Mouse (Mus musculus): Measurements from ENCODE around the gene Gm12789. TPM values are rescaled to one million over a fixed set of nuclear protein-coding genes. Genes with fewer than 3 reads are reported as not detected.
"Not testable (repeated sequence)": the region's sequence is repeated elsewhere in the genome, so short reads cannot be mapped to it uniquely, and the experiment has no call there.

Gene Gm12789
- polyA plus RNA-seq (2012; fragmentation: generic; extraction: Trizol), result not detected
- long read RNA-seq, experiment 1, result 0 reads
- long read RNA-seq, experiment 2, result 0 reads

DNA sequence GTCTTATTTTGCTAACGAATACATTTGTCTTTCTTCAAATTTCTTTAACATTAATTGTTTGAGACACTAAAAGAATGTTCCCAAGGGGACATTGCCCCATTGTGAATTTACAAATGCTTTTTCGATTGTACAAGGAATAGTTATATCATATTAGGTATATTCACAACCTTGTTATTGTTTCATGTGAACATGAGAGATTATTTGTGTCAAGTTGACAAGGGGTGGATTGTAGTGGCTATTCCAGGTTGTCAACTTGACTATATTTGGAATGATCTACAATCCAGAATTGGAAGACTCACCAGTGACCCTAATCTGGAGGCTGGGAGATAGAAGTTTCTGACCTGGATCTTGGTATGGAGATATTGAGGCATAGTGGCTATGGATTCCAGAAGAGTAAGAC, at the start of gene Gm12789:
TSS of gene Gm12789 (plus strand) at position 301 of the 400 bp plus-strand sequence.
- H3ac ChIP-seq (ENCODE audit: control insufficient read depth, insufficient read length, low read depth); H3K27me3 ChIP-seq (ENCODE audit: control insufficient read depth, insufficient read depth, insufficient read length); H3K4me3 ChIP-seq (ENCODE audit: insufficient read depth, poor library complexity, severe bottlenecking); H3K36me3 ChIP-seq (ENCODE audit: control insufficient read depth, insufficient read depth); H3K79me2 ChIP-seq (ENCODE audit: control insufficient read depth, insufficient read depth); H3K79me3 ChIP-seq (ENCODE audit: low read depth): not testable (repeated sequence)

- H3K36me3 ChIP-seq (ENCODE audit: control insufficient read depth, insufficient read depth); H3K27me3 ChIP-seq (ENCODE audit: control insufficient read depth, insufficient read depth, insufficient read length); H3K4me3 ChIP-seq (ENCODE audit: insufficient read depth, poor library complexity, severe bottlenecking); H3K79me2 ChIP-seq (ENCODE audit: control insufficient read depth, insufficient read depth); H3ac ChIP-seq (ENCODE audit: control insufficient read depth, insufficient read length, low read depth); H3K79me3 ChIP-seq (ENCODE audit: low read depth): not testable (repeated sequence)
Measured at GRCm38 (mm10) chr4:101940107-101940506, 46.3 kb upstream of the Gm12789 start, which contains the start of gene Gm12794. TSS of gene Gm12794 (plus strand) at chr4:101940407.

- not testable (repeated sequence) for H3K36me3 ChIP-seq (ENCODE audit: control insufficient read depth, insufficient read depth); H3K79me2 ChIP-seq (ENCODE audit: control insufficient read depth, insufficient read depth); H3K79me3 ChIP-seq (ENCODE audit: low read depth); H3ac ChIP-seq (ENCODE audit: control insufficient read depth, insufficient read length, low read depth); H3K27me3 ChIP-seq (ENCODE audit: control insufficient read depth, insufficient read depth, insufficient read length); H3K4me3 ChIP-seq (ENCODE audit: insufficient read depth, poor library complexity, severe bottlenecking)
Measured at GRCm38 (mm10) chr4:101980949-101981348, 5.5 kb upstream of the Gm12789 start, which contains the start of gene Gm12790. TSS of gene Gm12790 (minus strand) at chr4:101981049.

GRCm38 (mm10) chr4:101985678-101986077, 748 bp upstream of the Gm12789 start:
- Histone ChIP-seq H3K79me3 (ENCODE audit: low read depth) (no peaks in the 10 kb centered on the region), H3K27me3 (ENCODE audit: control insufficient read depth, insufficient read depth, insufficient read length) (no peaks in the 10 kb centered on the region), H3K4me3 (ENCODE audit: insufficient read depth, poor library complexity, severe bottlenecking) (no peak overlapping the region), H3ac (ENCODE audit: control insufficient read depth, insufficient read length, low read depth) (no peak overlapping the region), H3K79me2 (ENCODE audit: control insufficient read depth, insufficient read depth) (no peaks in the 10 kb centered on the region), H3K36me3 (ENCODE audit: control insufficient read depth, insufficient read depth) (no peaks in the 10 kb centered on the region)
- no peak for TF ChIP-seq MYOD1 (IDR thresholded peaks at IDR 0.05; ENCODE audit: control insufficient read depth, insufficient read length, low read depth)
- no peak for TF ChIP-seq USF1 (IDR thresholded peaks at IDR 0.05; ENCODE audit: low read depth)
- no peak for TF ChIP-seq FOSL1 (IDR thresholded peaks at IDR 0.05; ENCODE audit: insufficient read depth, low read length, poor library complexity, severe bottlenecking)
- TF ChIP-seq MAX (IDR thresholded peaks at IDR 0.05), result no peak
- TF ChIP-seq CTCF (IDR thresholded peaks at IDR 0.05; ENCODE audit: control insufficient read depth, insufficient read depth, insufficient read length), result no peak
- no peak for TF ChIP-seq MYOG (IDR thresholded peaks at IDR 0.05; ENCODE audit: control insufficient read depth, extremely low read depth, insufficient read length)
- TF ChIP-seq CEBPB (IDR thresholded peaks at IDR 0.05; ENCODE audit: low read depth), result no peak

DNA sequence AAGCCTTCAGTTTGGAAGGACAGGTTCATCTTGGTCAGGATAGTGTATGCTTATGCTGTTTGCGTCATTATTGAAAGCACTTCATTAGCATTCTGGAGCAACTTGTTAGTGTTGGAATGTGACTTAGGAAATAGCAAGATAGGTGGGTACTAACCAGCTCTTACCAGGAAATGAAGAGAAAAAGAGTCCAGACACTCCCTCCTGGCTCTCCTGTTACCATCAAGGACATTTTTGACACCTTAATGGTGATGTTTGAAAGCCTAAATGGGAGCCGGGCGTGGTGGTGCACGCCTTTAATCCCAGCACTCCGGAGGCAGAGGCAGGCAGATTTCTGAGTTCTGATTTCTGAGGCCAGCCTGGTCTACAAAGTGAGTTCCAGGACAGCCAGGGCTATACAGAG, 11.0 kb downstream of the Gm12789 start:
- Histone ChIP-seq H3K79me3 (ENCODE audit: low read depth) (no peaks in the 10 kb centered on the region), H3K4me3 (ENCODE audit: insufficient read depth, poor library complexity, severe bottlenecking) (no peak overlapping the region), H3K36me3 (ENCODE audit: control insufficient read depth, insufficient read depth) (no peaks in the 10 kb centered on the region), H3K79me2 (ENCODE audit: control insufficient read depth, insufficient read depth) (no peaks in the 10 kb centered on the region), H3K27me3 (ENCODE audit: control insufficient read depth, insufficient read depth, insufficient read length) (no peaks in the 10 kb centered on the region), H3ac (ENCODE audit: control insufficient read depth, insufficient read length, low read depth) (no peak overlapping the region)
- TF ChIP-seq MYOD1 (IDR thresholded peaks at IDR 0.05; ENCODE audit: control insufficient read depth, insufficient read length, low read depth) (no peak), CEBPB (IDR thresholded peaks at IDR 0.05; ENCODE audit: low read depth) (no peak)

DNA sequence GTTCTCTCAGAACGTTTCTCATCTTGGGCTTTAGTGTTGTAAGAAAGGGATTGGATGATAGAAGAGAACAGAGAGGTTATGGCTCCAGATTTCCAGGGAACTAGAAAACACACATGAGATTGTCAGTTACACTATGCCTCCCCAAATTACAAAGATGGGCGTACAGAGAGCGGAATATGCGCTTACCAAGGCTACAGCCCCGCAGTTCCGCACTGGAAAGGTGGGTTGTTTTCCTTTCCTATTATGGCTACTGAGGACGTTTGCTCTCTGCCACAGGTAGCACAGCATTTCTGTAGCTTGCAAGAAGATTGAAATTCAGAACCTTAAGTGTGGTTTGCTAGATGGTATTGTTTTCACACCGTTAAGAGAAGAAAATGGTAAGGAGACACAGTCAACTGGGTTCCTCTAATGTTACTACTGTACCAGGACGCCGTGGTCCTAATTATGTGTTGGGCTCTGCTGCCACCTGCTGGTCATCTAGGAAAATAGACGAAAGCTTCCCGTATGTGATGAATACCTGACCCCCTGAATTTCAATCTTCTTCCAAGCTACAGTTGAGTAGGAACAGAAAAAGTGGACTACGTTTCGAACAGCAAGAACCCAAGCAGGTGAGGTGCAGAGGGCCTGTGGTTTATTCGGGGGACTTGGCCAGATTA, 12.0 kb downstream of the Gm12789 start:
- Histone ChIP-seq H3K27me3 (ENCODE audit: control insufficient read depth, insufficient read depth, insufficient read length) (no peaks in the 10 kb centered on the region), H3K4me3 (ENCODE audit: insufficient read depth, poor library complexity, severe bottlenecking) (no peak overlapping the region), H3ac (ENCODE audit: control insufficient read depth, insufficient read length, low read depth) (no peak overlapping the region), H3K79me2 (ENCODE audit: control insufficient read depth, insufficient read depth) (no peaks in the 10 kb centered on the region), H3K36me3 (ENCODE audit: control insufficient read depth, insufficient read depth) (no peaks in the 10 kb centered on the region), H3K79me3 (ENCODE audit: low read depth) (no peaks in the 10 kb centered on the region)
- TF ChIP-seq CTCF (IDR thresholded peaks at IDR 0.05; ENCODE audit: control insufficient read depth, insufficient read depth, insufficient read length) (peak; percentile 26), USF1 (IDR thresholded peaks at IDR 0.05; ENCODE audit: low read depth) (no peak), CEBPB (IDR thresholded peaks at IDR 0.05; ENCODE audit: low read depth) (no peak), MYOD1 (IDR thresholded peaks at IDR 0.05; ENCODE audit: control insufficient read depth, insufficient read length, low read depth) (no peak), FOSL1 (IDR thresholded peaks at IDR 0.05; ENCODE audit: insufficient read depth, low read length, poor library complexity, severe bottlenecking) (no peak), MAX (IDR thresholded peaks at IDR 0.05) (no peak), MYOG (IDR thresholded peaks at IDR 0.05; ENCODE audit: control insufficient read depth, extremely low read depth, insufficient read length) (no peak)

DNA sequence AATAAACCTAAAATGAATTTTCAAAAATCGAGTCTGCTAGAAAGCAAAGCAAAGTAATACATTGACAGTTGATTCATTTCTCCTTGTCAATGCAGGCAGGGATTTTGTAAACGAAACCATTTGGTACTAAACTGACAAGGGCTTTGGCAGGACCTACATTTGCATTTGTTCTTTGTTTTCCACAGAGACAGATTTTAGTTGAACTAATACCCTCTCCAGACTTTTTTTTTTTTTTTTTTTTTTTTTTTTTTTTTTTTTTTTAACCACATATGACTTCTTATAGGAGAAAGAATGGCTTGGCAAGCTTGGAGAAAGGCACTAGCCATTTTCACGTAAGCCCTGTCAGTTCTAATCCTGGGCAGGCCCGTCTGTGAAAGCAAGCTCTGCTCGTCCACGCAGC, 40.2 kb downstream of the Gm12789 start:
- no peak for TF ChIP-seq CTCF (IDR thresholded peaks at IDR 0.05; ENCODE audit: control insufficient read depth, insufficient read depth, insufficient read length)
- no peak for TF ChIP-seq MAX (IDR thresholded peaks at IDR 0.05)
- no peak for TF ChIP-seq FOSL1 (IDR thresholded peaks at IDR 0.05; ENCODE audit: insufficient read depth, low read length, poor library complexity, severe bottlenecking)
- no peak for TF ChIP-seq MYOD1 (IDR thresholded peaks at IDR 0.05; ENCODE audit: control insufficient read depth, insufficient read length, low read depth)
- no peak for TF ChIP-seq USF1 (IDR thresholded peaks at IDR 0.05; ENCODE audit: low read depth)
- no peak for TF ChIP-seq MYOG (IDR thresholded peaks at IDR 0.05; ENCODE audit: control insufficient read depth, extremely low read depth, insufficient read length)
- no peak for TF ChIP-seq CEBPB (IDR thresholded peaks at IDR 0.05; ENCODE audit: low read depth)
- H3K79me3 ChIP-seq (ENCODE audit: low read depth), result no peaks in the 10 kb centered on the region
- H3K27me3 ChIP-seq (ENCODE audit: control insufficient read depth, insufficient read depth, insufficient read length), result no peaks in the 10 kb centered on the region
- no peak overlapping the region for H3ac ChIP-seq (ENCODE audit: control insufficient read depth, insufficient read length, low read depth)
- H3K36me3 ChIP-seq (ENCODE audit: control insufficient read depth, insufficient read depth), result no peaks in the 10 kb centered on the region
- no peak overlapping the region for H3K4me3 ChIP-seq (ENCODE audit: insufficient read depth, poor library complexity, severe bottlenecking)
- H3K79me2 ChIP-seq (ENCODE audit: control insufficient read depth, insufficient read depth), result no peaks in the 10 kb centered on the region

Measured in C2C12 (cell line).